Mouse (Mus musculus): ENCODE data around the gene Vinac1. TPM values are rescaled to one million over a fixed set of nuclear protein-coding genes. Genes with fewer than 3 reads are reported as not detected.

Gene Vinac1
- total and polyA plus RNA-seq, 3 experiments: 0.03 TPM; not detected in 2

DNA sequence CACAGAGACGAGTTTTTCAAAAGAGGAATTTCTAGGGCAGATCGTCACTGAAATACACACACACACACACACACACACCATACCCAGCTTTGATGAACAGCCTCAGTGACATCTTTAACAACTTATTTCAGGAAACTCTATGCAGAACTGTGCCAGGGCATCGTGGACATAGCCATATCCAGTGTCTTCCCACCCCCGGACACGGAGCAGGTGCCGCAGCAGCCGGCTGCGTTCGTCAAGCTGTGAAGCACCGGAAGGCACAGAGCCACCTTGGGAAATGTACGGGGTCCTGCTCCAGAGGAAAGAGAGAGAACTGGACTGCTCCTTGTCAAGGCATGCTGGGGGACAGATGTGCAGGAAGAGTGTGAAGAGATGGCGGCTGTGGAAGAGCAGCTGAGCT is 44.8 kb upstream of the Vinac1 start:
- Histone ChIP-seq H3K79me2 (ENCODE audit: control insufficient read depth, insufficient read depth, low read length, poor library complexity) (no peaks in the 10 kb centered on the region), H3K4me1 (ENCODE audit: control insufficient read depth in 1 of 2, insufficient read depth in 2 of 2, low read length in 2 of 2) (no peaks in the 10 kb centered on the region), H3K27ac (ENCODE audit: control insufficient read depth, low read depth, low read length) (no peak overlapping the region), H3K9ac (ENCODE audit: control insufficient read depth, low read depth, low read length, poor library complexity, severe bottlenecking) (no peak overlapping the region), H3K36me3 (ENCODE audit: control insufficient read depth in 1 of 2, insufficient read depth in 2 of 2, low read length in 2 of 2) (no peaks in the 10 kb centered on the region), H3K4me3 (ENCODE audit: control insufficient read depth in 1 of 2, insufficient read depth in 1 of 2, low read depth in 2 of 2, low read length in 2 of 2) (no peak overlapping the region), H3K9me3 (replicated peaks; ENCODE audit: insufficient read depth, low read length) (no peaks in the 10 kb centered on the region), H3K27me3 (ENCODE audit: control insufficient read depth in 1 of 2, insufficient read depth in 2 of 2, low read length in 2 of 2) (no peaks in the 10 kb centered on the region)
- TF ChIP-seq ZNF384 (IDR thresholded peaks at IDR 0.05; ENCODE audit: low read depth, low read length) (no peak), NRF1 (IDR thresholded peaks at IDR 0.05; ENCODE audit: insufficient read depth, low read depth, low read length, poor library complexity, severe bottlenecking) (no peak), POLR2AphosphoS5 (IDR thresholded peaks at IDR 0.05; ENCODE audit: borderline replicate concordance, low read depth, low read length) (no peak), BHLHE40 (IDR thresholded peaks at IDR 0.05; ENCODE audit: borderline replicate concordance, low read depth, low read length) (no peak), RAD21 (IDR thresholded peaks at IDR 0.05; ENCODE audit: low read depth, low read length) (no peak), ELF1 (IDR thresholded peaks at IDR 0.05; ENCODE audit: low read depth, low read length) (no peak), RCOR1 (IDR thresholded peaks at IDR 0.05; ENCODE audit: low read depth, low read length) (no peak), GATA1 (IDR thresholded peaks at IDR 0.05; ENCODE audit: low read depth, low read length) (no peak), USF2 (IDR thresholded peaks at IDR 0.05; ENCODE audit: borderline replicate concordance in 1 of 2, insufficient read depth in 1 of 2, low read depth in 1 of 2, low read length in 2 of 2) (no peak), ETS1 (IDR thresholded peaks at IDR 0.05; ENCODE audit: low read depth, low read length) (no peak), ZC3H11A (IDR thresholded peaks at IDR 0.05; ENCODE audit: low read depth, low read length) (no peak)
- no peak for DNase-seq (ENCODE audit: low read depth, low spot score)

DNA sequence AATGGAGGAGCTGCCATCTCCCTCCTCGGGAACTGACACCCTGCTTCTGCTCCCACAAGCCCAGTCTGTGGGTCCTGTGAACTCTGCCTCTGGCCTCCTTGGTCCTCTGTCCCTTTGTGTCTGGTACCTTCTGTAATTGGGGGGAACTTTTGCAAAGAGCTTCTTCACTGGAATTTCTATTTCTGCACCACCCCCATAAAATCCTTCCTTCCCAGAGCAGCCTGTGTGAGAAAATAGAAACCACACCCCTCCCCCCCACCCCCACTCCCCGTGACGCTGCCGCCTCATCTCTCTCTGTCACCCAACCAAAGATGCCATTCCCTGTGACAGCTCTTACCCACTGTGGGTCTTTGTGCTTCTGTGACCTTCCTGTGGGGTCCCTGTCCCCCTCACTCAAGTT is 42.4 kb upstream of the Vinac1 start:
- no peaks in the 10 kb centered on the region for H3K36me3 ChIP-seq (ENCODE audit: control insufficient read depth in 1 of 2, insufficient read depth in 2 of 2, low read length in 2 of 2)
- no peak overlapping the region for H3K9ac ChIP-seq (ENCODE audit: control insufficient read depth, low read depth, low read length, poor library complexity, severe bottlenecking)
- no peak for DNase-seq (ENCODE audit: low read depth, low spot score)
- H3K27ac ChIP-seq (ENCODE audit: control insufficient read depth, low read depth, low read length): no peak overlapping the region
- no peak overlapping the region for H3K4me3 ChIP-seq (ENCODE audit: control insufficient read depth in 1 of 2, insufficient read depth in 1 of 2, low read depth in 2 of 2, low read length in 2 of 2)
- no peaks in the 10 kb centered on the region for H3K9me3 ChIP-seq (replicated peaks; ENCODE audit: insufficient read depth, low read length)
- H3K27me3 ChIP-seq (ENCODE audit: control insufficient read depth in 1 of 2, insufficient read depth in 2 of 2, low read length in 2 of 2): no peaks in the 10 kb centered on the region
- no peaks in the 10 kb centered on the region for H3K4me1 ChIP-seq (ENCODE audit: control insufficient read depth in 1 of 2, insufficient read depth in 2 of 2, low read length in 2 of 2)
- TF ChIP-seq CHD2 (IDR thresholded peaks at IDR 0.05; ENCODE audit: low read length): no peak
- no peak for TF ChIP-seq KAT2A (conservative IDR thresholded peaks at IDR 0.05; ENCODE audit: low read depth, low read length)
- TF ChIP-seq POLR2AphosphoS2 (IDR thresholded peaks at IDR 0.05; ENCODE audit: low read length): no peak
- TF ChIP-seq ZKSCAN1 (IDR thresholded peaks at IDR 0.05; ENCODE audit: low read depth, low read length): no peak
- TF ChIP-seq TAL1 (IDR thresholded peaks at IDR 0.05; ENCODE audit: low read length): no peak
- TF ChIP-seq HCFC1 (IDR thresholded peaks at IDR 0.05; ENCODE audit: low read depth, low read length): no peak
- no peak for TF ChIP-seq GABPA (IDR thresholded peaks at IDR 0.05; ENCODE audit: low read depth, low read length)
- TF ChIP-seq NELFE (IDR thresholded peaks at IDR 0.05; ENCODE audit: low read depth, low read length): no peak
- TF ChIP-seq MAZ (IDR thresholded peaks at IDR 0.05; ENCODE audit: low read depth, low read length): no peak
- H3K79me2 ChIP-seq (ENCODE audit: control insufficient read depth, insufficient read depth, low read length, poor library complexity): no peaks in the 10 kb centered on the region

All from MEL (cell line).